Mouse (Mus musculus): ENCODE data around the gene Clec4f.
"Not testable (repeated sequence)": the region's sequence is repeated elsewhere in the genome, so short reads cannot be mapped to it uniquely, and the experiment has no call there.

The Clec4f gene

GRCm38 (mm10) chr6:83656087-83656486, at the start of gene Clec4f:
Clec4f (minus strand) TSS chr6:83656187.
- DNase-seq: no peak

- DNase-seq: no peak
Observed at GRCm38 (mm10) chr6:83704701-83705100, 48.7 kb upstream of the Clec4f start.

GRCm38 (mm10) chr6:83704294-83704693, 48.3 kb upstream of the Clec4f start:
- no peak for DNase-seq

- no peak for DNase-seq
Observed at GRCm38 (mm10) chr6:83703722-83704078, 47.7 kb upstream of the Clec4f start.

GRCm38 (mm10) chr6:83703000-83703721, 47.2 kb upstream of the Clec4f start:
- DNase-seq: no peak

- DNase-seq: no peak
Observed at GRCm38 (mm10) chr6:83702146-83702999, 46.4 kb upstream of the Clec4f start.

GRCm38 (mm10) chr6:83701001-83701400, 45.0 kb upstream of the Clec4f start:
- no peak for DNase-seq

GRCm38 (mm10) chr6:83699971-83700370, 44.0 kb upstream of the Clec4f start:
- no peak for DNase-seq

GRCm38 (mm10) chr6:83697932-83698331, 41.9 kb upstream of the Clec4f start:
- DNase-seq: no peak

GRCm38 (mm10) chr6:83696684-83697083, 40.7 kb upstream of the Clec4f start:
- DNase-seq: no peak

GRCm38 (mm10) chr6:83695731-83696130, 39.7 kb upstream of the Clec4f start:
- no peak for DNase-seq

- DNase-seq: peak in 1 of 2 experiments; percentile 62
Observed at GRCm38 (mm10) chr6:83693835-83694234, 37.8 kb upstream of the Clec4f start.

- DNase-seq: no peak
Observed at GRCm38 (mm10) chr6:83692962-83693361, 37.0 kb upstream of the Clec4f start.

GRCm38 (mm10) chr6:83690936-83691335, 34.9 kb upstream of the Clec4f start:
- no peak for DNase-seq

GRCm38 (mm10) chr6:83690277-83690676, 34.3 kb upstream of the Clec4f start:
- DNase-seq: peak in 1 of 2 experiments; percentile 53

- DNase-seq: no peak
Observed at GRCm38 (mm10) chr6:83689374-83689773, 33.4 kb upstream of the Clec4f start.

GRCm38 (mm10) chr6:83677757-83678156, 21.8 kb upstream of the Clec4f start, which contains the start of gene Cd207:
Cd207 (minus strand) TSS chr6:83677857.
- no peak for DNase-seq

- peak; percentile 60 to 79 for DNase-seq
Observed at GRCm38 (mm10) chr6:83673395-83673794, 17.4 kb upstream of the Clec4f start.

GRCm38 (mm10) chr6:83665009-83665408, 9.0 kb upstream of the Clec4f start:
- no peak for DNase-seq

GRCm38 (mm10) chr6:83660821-83661220, 4.8 kb upstream of the Clec4f start:
- DNase-seq: no peak

GRCm38 (mm10) chr6:83646715-83647114, 9.3 kb downstream of the Clec4f start:
- no peak for DNase-seq

- DNase-seq: no peak
Observed at GRCm38 (mm10) chr6:83635329-83635728, 20.7 kb downstream of the Clec4f start.

- DNase-seq: not testable (repeated sequence)
Observed at GRCm38 (mm10) chr6:83634631-83635030, 21.4 kb downstream of the Clec4f start.

GRCm38 (mm10) chr6:83634106-83634505, 21.9 kb downstream of the Clec4f start:
- not testable (repeated sequence) for DNase-seq
